Mouse (Mus musculus) heart, embryonic 11.5 days (tissue): ENCODE results near the gene Hist2h2bb. TPM values are rescaled to one million over a fixed set of nuclear protein-coding genes. Genes with fewer than 3 reads are reported as not detected.

Source experiments
- ATAC-seq: fragments of 200-750 bp; cut with Nextera tagmentation; replicated peaks from 2 replicates; pipeline ENCODE4 v1.8.0; 2017; ENCODE audit warnings: moderate library complexity; ENCODE audit not compliant: insufficient number of reproducible peaks, low FRiP score, low TSS enrichment
- H3K27ac ChIP-seq: fragments of 300-500 bp; sonication (generic); 2 replicates; pipeline ENCODE4 v1.5.1; 2014; ENCODE audit warnings: mild to moderate bottlenecking, low read depth, low read length
- H3K27me3 ChIP-seq: fragments of 300-500 bp; sonication (generic); 2 replicates; pipeline ENCODE4 v1.6.1; 2014; ENCODE audit warnings: mild to moderate bottlenecking, low read length, mixed read lengths; ENCODE audit not compliant: control insufficient read depth, insufficient read depth
- H3K36me3 ChIP-seq: fragments of 300-500 bp; sonication (generic); 2 replicates; pipeline ENCODE4 v1.6.1; 2014; ENCODE audit warnings: mild to moderate bottlenecking, low read length, moderate library complexity, mixed read lengths; ENCODE audit not compliant: control insufficient read depth, insufficient read depth
- H3K4me1 ChIP-seq: fragments of 300-500 bp; sonication (generic); 2 replicates; pipeline ENCODE4 v1.6.1; 2014; ENCODE audit warnings: low read length; ENCODE audit not compliant: control insufficient read depth, insufficient read depth
- H3K4me2 ChIP-seq: fragments of 300-500 bp; sonication (generic); 2 replicates; pipeline ENCODE4 v1.6.1; 2014; ENCODE audit warnings: mild to moderate bottlenecking, moderate library complexity
- H3K4me3 ChIP-seq: fragments of 300-500 bp; sonication (generic); 2 replicates; pipeline ENCODE4 v1.5.1; 2014; ENCODE audit warnings: low read depth, low read length
- H3K9ac ChIP-seq: fragments of 300-500 bp; sonication (generic); 2 replicates; pipeline ENCODE4 v1.6.1; 2014; ENCODE audit warnings: mild to moderate bottlenecking, low read depth, low read length, moderate library complexity
- H3K9me3 ChIP-seq: fragments of 300-500 bp; sonication (generic); replicated peaks from 2 replicates; pipeline ENCODE4 v1.6.1; 2016; ENCODE audit warnings: low read length; ENCODE audit not compliant: control insufficient read depth
- WGBS: fragments of 180-500 bp; shearing (Covaris S2); extraction: QIAGEN DNeasy Blood & Tissue Kit; methylation state at CpG from one replicate; pipeline ENCODE4 v1.1.7; 2014; ENCODE audit not compliant: insufficient replicate concordance; 5-methylcytosine and 5-hydroxymethylcytosine counted together
- polyA plus RNA-seq: library from polyadenylated mRNA; unstranded; fragments of >200 nt; fragmentation: Nextera tagmentation; extraction: Ambion mirVana; gene quantifications from 2 replicates; pipeline ENCODE4 v1.2.1, GENCODE M21; 2014

Gene Hist2h2bb
- polyA plus RNA-seq, 1 experiment from 2014 or later: 7.1 TPM

DNA sequence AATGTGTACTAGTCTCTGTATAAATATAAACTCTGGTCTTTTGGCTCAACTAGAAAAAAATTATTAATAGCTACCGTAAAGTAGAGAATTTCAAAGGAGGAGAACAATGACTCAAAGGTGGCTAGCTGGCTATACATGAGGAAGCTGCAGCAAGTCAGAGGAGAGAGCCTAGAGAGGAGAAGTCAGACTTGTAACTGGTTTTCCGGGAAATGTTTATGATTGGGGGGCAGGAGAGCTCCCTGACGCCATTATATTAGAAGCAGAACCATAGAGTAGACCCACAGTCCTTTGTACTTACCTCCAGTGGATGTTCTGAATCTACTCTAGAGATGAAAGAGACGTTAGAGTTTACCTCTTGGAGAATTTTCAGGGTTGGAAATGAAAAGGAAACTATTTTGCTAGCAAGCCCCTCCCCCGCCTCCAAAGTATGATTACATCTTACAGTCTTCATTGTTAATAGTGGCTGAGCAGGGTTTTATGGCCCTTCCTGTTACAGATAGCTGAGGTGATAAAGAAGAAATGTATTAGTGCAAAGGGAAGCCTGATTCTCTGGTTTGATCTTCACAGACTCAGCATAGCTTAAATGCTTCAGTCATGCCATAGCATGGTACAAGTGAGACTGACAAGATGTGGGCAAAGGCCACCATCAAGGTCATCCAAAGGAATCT, 13.5 kb upstream of the Hist2h2bb start:
- no peak overlapping the region; the same call in 1 of the 2 replicates for H3K4me2 ChIP-seq
- no peak overlapping the region for H3K4me3 ChIP-seq
- no peaks in the 10 kb centered on the region for H3K27me3 ChIP-seq
- H3K36me3 ChIP-seq: no peaks in the 10 kb centered on the region
- 83% methylated on average over 5 of the region's 5 CpGs for WGBS
- no peak overlapping the region for H3K27ac ChIP-seq
- no peak overlapping the region for H3K9ac ChIP-seq
- no peaks in the 10 kb centered on the region for H3K4me1 ChIP-seq
- ATAC-seq: no peak
- H3K9me3 ChIP-seq: no peaks in the 10 kb centered on the region

DNA sequence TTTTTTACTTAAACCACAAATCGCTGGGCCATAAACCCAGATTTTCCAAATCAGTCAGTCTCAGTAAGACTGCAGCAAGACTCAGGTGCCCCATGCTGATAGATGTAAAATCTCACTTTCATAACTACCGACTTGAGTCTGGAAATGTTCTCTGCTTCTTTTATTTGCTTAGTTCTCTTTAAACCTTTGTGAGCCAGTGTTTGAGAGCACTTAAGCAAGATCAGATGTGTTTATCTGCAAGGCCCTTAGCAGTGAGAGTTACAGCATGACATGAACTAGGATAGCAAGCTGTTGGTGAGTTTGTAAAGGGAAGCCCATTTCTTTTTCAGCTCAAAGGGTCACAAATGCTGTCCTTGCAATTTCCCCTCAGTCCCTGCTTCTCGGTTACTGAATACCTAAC, 12.4 kb upstream of the Hist2h2bb start:
- peaks cover 4% of the 10 kb centered on the region for H3K4me1 ChIP-seq

DNA sequence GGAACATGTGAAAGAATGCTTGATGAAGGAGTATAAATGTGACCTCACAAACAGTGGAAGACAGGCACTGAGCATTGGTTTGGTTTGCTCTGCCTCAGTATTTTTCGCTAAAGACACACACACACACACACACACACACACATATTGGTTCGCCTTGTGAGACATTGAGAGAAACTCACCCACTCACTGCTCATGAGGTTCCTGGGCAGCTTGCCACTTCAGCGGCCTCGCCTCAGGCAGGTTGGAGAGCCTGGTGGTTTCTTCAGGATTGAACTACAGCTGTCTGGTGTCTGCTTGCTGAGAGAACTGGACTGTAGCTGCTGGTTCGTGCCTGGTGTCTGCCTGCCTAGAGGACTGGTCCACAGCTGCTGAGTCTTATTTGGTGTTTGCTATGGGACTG, 9.3 kb upstream of the Hist2h2bb start:
- 87% methylated on average over 5 of the region's 5 CpGs for WGBS
- Histone ChIP-seq H3K27ac (no peak overlapping the region), H3K4me2 (no peak overlapping the region), H3K36me3 (no peaks in the 10 kb centered on the region), H3K9ac (no peak overlapping the region), H3K9me3 (no peaks in the 10 kb centered on the region), H3K4me3 (no peak overlapping the region), H3K4me1 (peaks cover 5% of the 10 kb centered on the region), H3K27me3 (no peaks in the 10 kb centered on the region)
- no peak for ATAC-seq

More for the DNA sequence above, 12.4 kb upstream of the Hist2h2bb start:
- Histone ChIP-seq H3K27me3 (no peaks in the 10 kb centered on the region), H3K27ac (no peak overlapping the region), H3K36me3 (no peaks in the 10 kb centered on the region), H3K4me2 (no peak overlapping the region), H3K9me3 (no peaks in the 10 kb centered on the region), H3K4me3 (no peak overlapping the region), H3K9ac (no peak overlapping the region)
- WGBS: 74% methylated on average over 3 of the region's 3 CpGs
- no peak for ATAC-seq

DNA sequence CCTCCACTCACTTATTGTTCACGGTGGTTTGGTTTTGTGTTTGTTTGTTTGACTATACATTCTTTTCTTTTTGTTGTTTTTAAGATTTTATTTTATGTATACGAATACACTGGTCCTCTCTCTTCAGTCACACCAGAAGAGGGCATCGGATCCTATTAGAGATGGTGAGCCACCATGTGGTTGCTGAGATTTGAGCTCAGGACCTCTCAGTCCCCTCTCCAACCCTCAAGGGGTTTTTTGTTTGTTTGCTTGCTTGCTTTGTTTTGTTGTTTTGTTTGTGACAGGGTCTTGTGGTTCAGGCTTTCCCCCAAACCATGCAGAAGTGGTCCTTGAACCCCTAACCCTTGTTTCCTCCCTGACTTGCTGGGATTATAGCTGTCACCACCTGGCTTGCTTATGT, 7.9 kb upstream of the Hist2h2bb start:
- no peaks in the 10 kb centered on the region for H3K36me3 ChIP-seq
- peak overlapping the region; percentile 87 for H3K4me2 ChIP-seq
- peak overlapping the region; percentile 88; the same call in 1 of the 2 replicates for H3K9ac ChIP-seq
- H3K4me1 ChIP-seq: peaks cover 5% of the 10 kb centered on the region
- no peak for ATAC-seq
- H3K27me3 ChIP-seq: no peaks in the 10 kb centered on the region
- H3K27ac ChIP-seq: peak overlapping the region; percentile 98
- H3K4me3 ChIP-seq: peak overlapping the region; percentile 57; the same call in 1 of the 2 replicates
- WGBS: 64% methylated on average over 3 of the region's 3 CpGs
- H3K9me3 ChIP-seq: no peaks in the 10 kb centered on the region

DNA sequence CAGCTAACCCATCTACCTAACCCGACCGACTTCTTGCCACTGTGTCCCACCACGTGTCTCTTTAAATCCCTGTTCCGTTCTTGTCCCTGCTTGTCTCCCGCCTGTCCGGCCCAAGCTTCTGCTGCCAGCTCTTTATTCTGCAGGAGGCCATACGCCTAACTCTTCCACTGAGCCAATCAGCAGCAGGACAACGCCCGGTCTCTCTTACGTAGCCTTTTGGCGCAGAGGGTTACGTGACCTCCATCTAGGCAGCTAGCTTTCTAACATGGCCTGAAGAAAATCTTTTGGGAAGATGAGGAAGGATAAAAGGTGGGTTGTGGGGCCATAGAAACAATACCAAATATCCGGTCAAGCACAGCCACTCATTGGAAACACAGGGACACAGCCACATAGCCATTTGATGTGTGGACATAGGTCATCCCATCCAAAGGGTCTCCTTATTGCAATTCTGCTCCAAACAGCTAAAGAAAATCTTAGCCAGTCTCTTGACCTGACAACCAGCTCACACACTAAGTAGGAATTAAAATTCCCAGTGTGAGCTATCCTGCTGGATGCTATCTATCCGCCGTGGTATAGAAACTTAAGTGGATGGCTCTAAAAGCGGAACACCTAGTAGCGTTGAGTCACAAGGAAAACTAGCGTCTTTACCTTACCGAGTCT, 7.2 kb upstream of the Hist2h2bb start:
- under 1% methylated on average over 19 of the region's 19 CpGs for WGBS
- H3K4me3 ChIP-seq: peak overlapping the region; percentile 57
- no peaks in the 10 kb centered on the region for H3K27me3 ChIP-seq
- peaks cover 5% of the 10 kb centered on the region for H3K4me1 ChIP-seq
- H3K9me3 ChIP-seq: no peaks in the 10 kb centered on the region
- H3K27ac ChIP-seq: peak overlapping the region; percentile 98
- peak; percentile 80 for ATAC-seq
- H3K36me3 ChIP-seq: no peaks in the 10 kb centered on the region
- H3K4me2 ChIP-seq: peak overlapping the region; percentile 87
- H3K9ac ChIP-seq: peak overlapping the region; percentile 88

DNA sequence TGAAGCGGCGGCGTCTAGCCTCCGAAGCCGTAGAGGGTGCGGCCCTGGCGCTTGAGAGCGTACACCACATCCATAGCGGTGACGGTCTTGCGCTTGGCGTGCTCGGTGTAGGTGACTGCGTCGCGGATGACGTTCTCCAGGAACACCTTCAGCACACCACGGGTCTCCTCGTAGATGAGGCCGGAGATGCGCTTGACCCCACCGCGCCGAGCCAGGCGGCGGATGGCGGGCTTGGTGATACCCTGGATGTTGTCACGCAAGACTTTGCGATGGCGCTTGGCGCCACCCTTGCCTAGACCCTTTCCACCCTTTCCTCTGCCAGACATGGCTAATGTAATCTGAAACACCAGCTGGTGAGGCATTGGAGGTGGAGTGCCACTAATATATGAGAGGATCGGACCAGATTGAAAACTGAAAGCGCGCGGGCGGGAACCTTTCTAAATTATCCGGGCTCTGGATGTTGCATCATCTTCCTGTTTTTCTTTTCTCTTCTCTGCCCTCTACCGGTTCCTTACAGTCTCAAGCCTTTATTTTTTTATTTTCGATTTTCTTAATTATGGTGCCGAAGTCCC, 6.5 kb upstream of the Hist2h2bb start, which contains the start of gene Hist2h4:
TSS of gene Hist2h4 (minus strand) at position 333 of the 572 bp plus-strand sequence.
- H3K36me3 ChIP-seq: no peaks in the 10 kb centered on the region
- H3K4me2 ChIP-seq: peak within 1 kb of the TSS; percentile 87
- WGBS: under 1% methylated on average over 39 of the region's 40 CpGs
- H3K4me1 ChIP-seq: peaks cover 5% of the 10 kb centered on the region
- H3K4me3 ChIP-seq: peak within 1 kb of the TSS; percentile 57
- H3K27ac ChIP-seq: peak within 1 kb of the TSS; percentile 98
- peak within 1 kb of the TSS; percentile 88 for H3K9ac ChIP-seq
- H3K27me3 ChIP-seq: no peaks in the 10 kb centered on the region
- ATAC-seq: peak; percentile 76
- no peaks in the 10 kb centered on the region for H3K9me3 ChIP-seq

DNA sequence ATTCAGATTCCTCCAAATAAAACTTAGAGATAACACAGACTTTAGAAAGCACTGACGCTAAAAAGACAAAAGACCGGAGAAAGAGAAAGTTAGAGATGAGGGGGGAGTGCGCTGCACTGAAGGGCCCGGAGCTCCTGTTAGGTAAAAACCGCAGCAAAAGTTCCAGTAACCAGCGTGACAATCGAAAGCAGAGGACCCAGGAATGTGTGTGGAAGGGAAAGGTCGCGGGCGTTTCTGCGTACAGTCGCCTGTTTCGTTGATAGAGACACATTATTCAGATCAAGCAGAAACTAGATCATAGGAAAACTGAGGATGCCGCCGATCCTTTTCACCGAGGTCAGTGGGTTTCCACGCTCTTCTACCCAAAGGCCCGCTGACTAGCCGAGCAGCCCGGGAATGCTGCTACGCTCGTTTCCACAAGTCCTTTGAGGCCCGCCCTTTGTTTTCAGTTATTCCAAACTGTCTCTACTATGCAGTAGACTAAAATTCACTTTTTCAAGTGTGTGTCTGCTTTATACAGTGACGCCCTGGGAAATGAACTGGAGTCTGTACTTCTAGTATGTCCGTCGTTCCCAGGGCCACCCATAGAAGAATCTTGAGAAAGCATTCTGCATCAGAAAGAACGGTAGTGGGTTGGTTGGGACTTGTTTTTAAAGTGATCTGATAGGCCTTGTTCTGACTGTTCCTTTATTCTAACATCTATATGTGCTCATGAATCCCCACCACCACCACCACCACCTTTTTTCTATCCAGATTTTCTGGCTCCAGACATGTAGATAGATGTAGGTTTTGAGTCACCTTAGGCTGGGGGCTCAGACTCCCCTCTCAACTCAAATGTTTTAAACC, 5.8 kb upstream of the Hist2h2bb start:
- Histone ChIP-seq H3K9ac (peak overlapping the region; percentile 88), H3K4me2 (peak overlapping the region; percentile 87), H3K36me3 (no peaks in the 10 kb centered on the region), H3K4me1 (peaks cover 5% of the 10 kb centered on the region), H3K9me3 (no peaks in the 10 kb centered on the region), H3K4me3 (peak overlapping the region; percentile 57), H3K27ac (peak overlapping the region; percentile 98), H3K27me3 (no peaks in the 10 kb centered on the region)
- 12% methylated on average over 27 of the region's 27 CpGs for WGBS
- no peak for ATAC-seq

DNA sequence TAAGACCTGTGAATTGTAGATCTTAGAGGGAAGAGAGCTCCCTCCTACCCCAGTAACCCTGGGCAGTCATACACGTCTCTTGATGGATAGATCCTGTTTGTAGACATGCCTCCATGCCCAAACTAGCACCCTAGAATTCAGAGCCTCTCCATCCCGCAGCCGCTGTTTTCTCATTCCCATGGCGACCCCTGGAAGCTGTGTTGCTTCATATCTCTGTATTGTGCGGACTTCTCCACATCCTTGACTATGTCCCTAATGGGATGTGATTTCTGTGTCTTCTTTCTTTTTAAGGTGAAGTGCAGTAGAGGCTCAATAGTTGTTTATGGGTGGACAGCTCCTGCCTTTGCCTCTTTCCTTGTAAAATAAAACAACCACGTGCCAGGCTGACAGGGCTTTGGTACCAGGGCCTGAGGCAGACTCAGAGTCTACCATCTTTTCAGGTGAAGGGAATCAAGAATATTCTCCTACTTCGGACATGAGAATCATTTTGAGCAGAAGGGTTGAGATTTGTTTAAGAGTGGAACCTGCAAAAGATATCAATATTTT, 5.1 kb upstream of the Hist2h2bb start:
- 76% methylated on average over 7 of the region's 7 CpGs for WGBS
- no peak for ATAC-seq
- peak overlapping the region; percentile 88 for H3K9ac ChIP-seq

More for the DNA sequence above, 5.1 kb upstream of the Hist2h2bb start:
- Histone ChIP-seq H3K36me3 (no peaks in the 10 kb centered on the region), H3K4me2 (peak overlapping the region; percentile 87; the same call in 1 of the 2 replicates), H3K27me3 (no peaks in the 10 kb centered on the region), H3K9me3 (no peaks in the 10 kb centered on the region), H3K27ac (peak overlapping the region; percentile 98; the same call in 1 of the 2 replicates), H3K4me1 (peaks cover 5% of the 10 kb centered on the region), H3K4me3 (no peak overlapping the region)
